Mouse (Mus musculus): ENCODE data around the gene Manf. TPM values are rescaled to one million over a fixed set of nuclear protein-coding genes. Genes with fewer than 3 reads are reported as not detected.

Gene Manf
- polyA plus RNA-seq, 1 experiment = 7.5 TPM

GRCm38 (mm10) chr9:106874216-106874615 is 17.6 kb downstream of the Manf start:
- no peaks in the 10 kb centered on the region for H3K4me1 ChIP-seq (ENCODE audit: control insufficient read depth, insufficient read depth, insufficient read length, low read length)
- no peak for TF ChIP-seq CTCF (IDR thresholded peaks at IDR 0.05; ENCODE audit: extremely low read depth, insufficient read length, insufficient replicate concordance, low read depth, low read length)
- TF ChIP-seq POLR2A (IDR thresholded peaks at IDR 0.05; ENCODE audit: low read depth, low read length) = no peak
- no peak overlapping the region for H3K4me3 ChIP-seq (ENCODE audit: low read depth, low read length)
- H3K27ac ChIP-seq (ENCODE audit: insufficient read depth, low read depth, low read length) = no peak overlapping the region
- no peaks in the 10 kb centered on the region for H3K27me3 ChIP-seq (ENCODE audit: control insufficient read depth, insufficient read depth, low read length)
- H3K36me3 ChIP-seq (ENCODE audit: control insufficient read depth, insufficient read depth, low read length) = peaks cover 51% of the 10 kb centered on the region
- 83% methylated on average over 5 of the region's 5 CpGs for WGBS

- TF ChIP-seq POLR2A (IDR thresholded peaks at IDR 0.05; ENCODE audit: low read depth, low read length) (no peak), CTCF (IDR thresholded peaks at IDR 0.05; ENCODE audit: extremely low read depth, insufficient read length, insufficient replicate concordance, low read depth, low read length) (no peak)
- no peak overlapping the region for H3K27ac ChIP-seq (ENCODE audit: insufficient read depth, low read depth, low read length)
- H3K36me3 ChIP-seq (ENCODE audit: control insufficient read depth, insufficient read depth, low read length) = peaks cover 61% of the 10 kb centered on the region
- H3K4me3 ChIP-seq (ENCODE audit: low read depth, low read length) = no peak overlapping the region
- no peaks in the 10 kb centered on the region for H3K4me1 ChIP-seq (ENCODE audit: control insufficient read depth, insufficient read depth, insufficient read length, low read length)
- H3K27me3 ChIP-seq (ENCODE audit: control insufficient read depth, insufficient read depth, low read length) = no peaks in the 10 kb centered on the region
- 87% methylated on average over 11 of the region's 11 CpGs for WGBS
Measured at GRCm38 (mm10) chr9:106858036-106858435, 33.7 kb downstream of the Manf start.

GRCm38 (mm10) chr9:106856664-106857063 is 35.1 kb downstream of the Manf start:
- Histone ChIP-seq H3K4me1 (ENCODE audit: control insufficient read depth, insufficient read depth, insufficient read length, low read length) (no peaks in the 10 kb centered on the region), H3K27me3 (ENCODE audit: control insufficient read depth, insufficient read depth, low read length) (no peaks in the 10 kb centered on the region), H3K4me3 (ENCODE audit: low read depth, low read length) (no peak overlapping the region), H3K27ac (ENCODE audit: insufficient read depth, low read depth, low read length) (no peak overlapping the region), H3K36me3 (ENCODE audit: control insufficient read depth, insufficient read depth, low read length) (peaks cover 60% of the 10 kb centered on the region)
- WGBS = 76% methylated on average over 3 of the region's 3 CpGs
- no peak for TF ChIP-seq POLR2A (IDR thresholded peaks at IDR 0.05; ENCODE audit: low read depth, low read length)
- TF ChIP-seq CTCF (IDR thresholded peaks at IDR 0.05; ENCODE audit: extremely low read depth, insufficient read length, insufficient replicate concordance, low read depth, low read length) = no peak

- no peaks in the 10 kb centered on the region for H3K4me1 ChIP-seq (ENCODE audit: control insufficient read depth, insufficient read depth, insufficient read length, low read length)
- 90% methylated on average over 6 of the region's 6 CpGs for WGBS
- no peak for TF ChIP-seq CTCF (IDR thresholded peaks at IDR 0.05; ENCODE audit: extremely low read depth, insufficient read length, insufficient replicate concordance, low read depth, low read length)
- no peak for TF ChIP-seq POLR2A (IDR thresholded peaks at IDR 0.05; ENCODE audit: low read depth, low read length)
- H3K4me3 ChIP-seq (ENCODE audit: low read depth, low read length) = no peak overlapping the region
- H3K36me3 ChIP-seq (ENCODE audit: control insufficient read depth, insufficient read depth, low read length) = peaks cover 45% of the 10 kb centered on the region
- H3K27me3 ChIP-seq (ENCODE audit: control insufficient read depth, insufficient read depth, low read length) = no peaks in the 10 kb centered on the region
- no peak overlapping the region for H3K27ac ChIP-seq (ENCODE audit: insufficient read depth, low read depth, low read length)
Measured at GRCm38 (mm10) chr9:106842800-106843199, 49.0 kb downstream of the Manf start.

- TF ChIP-seq CTCF (IDR thresholded peaks at IDR 0.05; ENCODE audit: extremely low read depth, insufficient read length, insufficient replicate concordance, low read depth, low read length) (no peak), POLR2A (IDR thresholded peaks at IDR 0.05; ENCODE audit: low read depth, low read length) (no peak)
- Histone ChIP-seq H3K4me3 (ENCODE audit: low read depth, low read length) (no peak overlapping the region), H3K36me3 (ENCODE audit: control insufficient read depth, insufficient read depth, low read length) (peaks cover 52% of the 10 kb centered on the region), H3K4me1 (ENCODE audit: control insufficient read depth, insufficient read depth, insufficient read length, low read length) (no peaks in the 10 kb centered on the region), H3K27me3 (ENCODE audit: control insufficient read depth, insufficient read depth, low read length) (no peaks in the 10 kb centered on the region), H3K27ac (ENCODE audit: insufficient read depth, low read depth, low read length) (no peak overlapping the region)
- 98% methylated on average over 1 of the region's 1 CpGs for WGBS
Measured at GRCm38 (mm10) chr9:106840569-106840968, 51.2 kb downstream of the Manf start.

GRCm38 (mm10) chr9:106822381-106823104 is 69.2 kb downstream of the Manf start:
- TF ChIP-seq CTCF (IDR thresholded peaks at IDR 0.05; ENCODE audit: extremely low read depth, insufficient read length, insufficient replicate concordance, low read depth, low read length) (no peak), POLR2A (IDR thresholded peaks at IDR 0.05; ENCODE audit: low read depth, low read length) (peak; percentile 19; the same call in 1 of the 2 replicates)
- Histone ChIP-seq H3K27ac (ENCODE audit: insufficient read depth, low read depth, low read length) (peak overlapping the region; percentile 81), H3K4me1 (ENCODE audit: control insufficient read depth, insufficient read depth, insufficient read length, low read length) (no peaks in the 10 kb centered on the region), H3K27me3 (ENCODE audit: control insufficient read depth, insufficient read depth, low read length) (no peaks in the 10 kb centered on the region), H3K36me3 (ENCODE audit: control insufficient read depth, insufficient read depth, low read length) (no peaks in the 10 kb centered on the region), H3K4me3 (ENCODE audit: low read depth, low read length) (peak overlapping the region; percentile 96)
- under 1% methylated on average over 32 of the region's 32 CpGs for WGBS

GRCm38 (mm10) chr9:106821618-106822380 is 70.0 kb downstream of the Manf start, which contains the start of gene Dcaf1:
Gene Dcaf1 (plus strand): TSS chr9:106821874.
- TF ChIP-seq POLR2A (IDR thresholded peaks at IDR 0.05; ENCODE audit: low read depth, low read length) = peak; percentile 31; the same call in 1 of the 2 replicates
- 0 out of 2 replicates have a peak, but pooled peaks have one; percentile 10 for TF ChIP-seq CTCF (IDR thresholded peaks at IDR 0.05; ENCODE audit: extremely low read depth, insufficient read length, insufficient replicate concordance, low read depth, low read length)
- WGBS = under 1% methylated on average over 65 of the region's 71 CpGs
- peak within 1 kb of the TSS; percentile 96 for H3K4me3 ChIP-seq (ENCODE audit: low read depth, low read length)
- H3K27me3 ChIP-seq (ENCODE audit: control insufficient read depth, insufficient read depth, low read length) = no peaks in the 10 kb centered on the region
- no peaks in the 10 kb centered on the region for H3K4me1 ChIP-seq (ENCODE audit: control insufficient read depth, insufficient read depth, insufficient read length, low read length)
- no peaks in the 10 kb centered on the region for H3K36me3 ChIP-seq (ENCODE audit: control insufficient read depth, insufficient read depth, low read length)
- H3K27ac ChIP-seq (ENCODE audit: insufficient read depth, low read depth, low read length) = peak within 1 kb of the TSS; percentile 81
